Mouse (Mus musculus): ENCODE data around the gene Kif21b.
A peak's percentile ranks its signal among the peaks of the same experiment; 100 is the strongest.

Kif21b gene

DNA sequence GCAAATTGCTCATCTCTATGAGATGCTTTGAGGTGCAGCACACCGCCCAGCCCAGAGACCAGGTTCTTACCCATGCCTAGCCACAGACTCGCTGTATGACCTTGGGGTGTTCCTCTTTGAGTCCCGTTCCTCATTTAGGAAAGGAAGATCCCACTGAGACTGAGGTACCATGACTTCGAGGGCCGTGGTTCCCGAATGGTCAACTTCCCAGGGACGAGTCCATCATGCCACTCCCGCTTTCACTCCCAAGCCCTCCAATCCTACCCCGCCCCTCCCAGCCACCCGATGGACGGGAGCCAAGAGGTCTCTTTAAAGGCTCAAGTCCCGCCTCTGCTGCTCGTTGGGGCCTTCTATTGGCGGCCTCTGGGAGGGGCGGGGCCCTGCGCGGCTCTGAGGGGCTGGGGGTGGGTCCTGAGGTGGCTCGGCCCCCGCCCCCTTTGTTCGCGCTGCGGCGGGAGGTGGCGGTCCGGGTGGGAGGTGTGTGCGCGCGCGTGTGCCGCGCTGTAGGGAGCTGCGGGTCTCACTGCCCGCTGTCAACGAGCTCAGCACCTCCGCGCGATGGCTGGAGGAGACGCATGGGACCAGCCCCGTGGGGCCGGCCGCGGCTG, at the start of gene Kif21b:
Gene Kif21b (plus strand): TSS at position 439 of the 608 bp plus-strand sequence.
- peak; percentile 83 to 87 for DNase-seq

DNA sequence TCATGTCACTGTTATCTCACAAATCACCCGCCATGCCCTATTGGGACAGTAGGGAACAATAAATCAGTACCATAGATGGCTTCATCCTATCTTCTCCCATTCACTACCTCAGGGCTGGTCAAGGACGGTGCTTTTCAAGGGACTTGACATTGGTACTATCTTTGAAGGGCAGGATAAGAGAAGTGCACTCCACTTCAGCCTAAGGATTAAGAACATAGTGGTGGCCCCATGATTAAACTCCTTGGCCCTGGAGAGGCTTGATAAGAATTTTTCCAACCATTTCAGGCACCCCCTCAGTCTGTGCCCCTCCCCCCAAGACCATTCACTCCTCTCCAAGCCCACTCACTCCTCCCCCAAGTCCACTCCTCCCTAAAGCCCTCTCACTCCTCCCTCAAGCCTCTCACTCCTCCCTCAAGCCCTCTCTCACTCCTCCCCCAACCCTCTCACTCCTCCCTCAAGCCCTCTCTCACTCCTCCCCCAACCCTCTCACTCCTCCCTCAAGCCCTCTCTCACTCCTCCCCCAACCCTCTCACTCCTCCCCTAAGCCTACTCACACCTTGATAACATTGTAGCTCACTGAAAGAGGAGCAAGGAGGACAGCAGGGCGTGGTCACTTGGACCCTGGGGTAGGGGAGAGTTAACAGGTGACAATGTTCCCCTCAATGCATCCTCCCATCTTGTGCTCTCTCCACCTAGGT, 45.1 kb upstream of the Kif21b start:
- DNase-seq = no peak

DNA sequence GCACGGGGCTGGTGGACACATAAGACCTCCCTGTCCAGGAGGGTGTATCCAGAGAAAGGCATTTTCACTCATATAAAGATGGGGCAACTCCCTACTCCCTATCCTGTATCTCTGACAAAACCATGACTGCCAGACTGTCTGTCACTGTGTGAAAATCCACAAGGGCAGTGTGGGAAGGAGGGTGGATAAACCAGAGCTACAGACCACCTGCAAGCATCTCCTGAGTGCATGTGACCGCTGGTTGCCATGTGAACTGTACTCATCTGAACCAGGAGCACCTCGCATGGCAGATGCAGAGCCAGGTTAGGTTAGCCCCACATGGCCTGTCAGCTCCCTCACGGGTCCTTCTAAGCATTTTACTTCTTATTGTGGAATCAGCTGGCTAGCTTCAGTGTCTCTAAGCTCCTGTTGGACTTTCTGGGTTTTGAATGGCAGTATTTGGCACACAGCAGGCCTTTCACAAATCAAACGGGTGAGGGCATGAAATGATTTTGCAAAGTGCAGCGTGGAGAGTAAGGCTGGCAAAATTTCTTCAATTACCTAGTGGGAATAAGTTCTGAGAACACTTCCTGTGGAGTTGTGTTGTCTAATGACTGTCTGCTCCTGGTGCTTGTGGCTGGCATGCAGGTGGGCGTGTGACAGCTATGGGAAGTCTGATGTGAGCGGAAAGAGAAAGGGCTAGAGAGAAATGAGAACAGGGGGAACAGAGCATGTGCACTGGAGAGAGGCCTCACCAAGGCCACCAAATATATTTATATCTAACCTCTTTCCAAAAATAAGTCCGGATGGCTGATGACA, 41.6 kb upstream of the Kif21b start:
- no peak for DNase-seq

DNA sequence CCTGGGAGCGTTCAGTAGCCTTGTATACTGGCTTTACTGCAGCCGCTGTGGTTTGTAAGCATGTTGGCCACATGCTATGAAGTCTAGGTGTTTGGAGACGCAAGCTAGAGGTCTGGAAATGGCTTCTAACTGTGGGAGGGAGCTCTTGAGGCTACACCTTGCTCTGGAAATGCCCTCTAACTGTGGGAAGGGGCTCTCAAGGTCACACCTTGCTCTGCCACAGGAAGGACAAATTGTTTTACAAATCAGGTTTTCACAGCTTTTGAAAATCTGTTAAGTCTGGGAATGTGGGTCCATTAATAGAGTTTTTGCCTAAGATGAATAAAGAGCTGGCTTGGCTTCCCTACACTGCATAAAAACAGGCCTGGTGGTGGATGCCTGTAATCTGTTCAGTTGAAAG, 37.5 kb upstream of the Kif21b start:
- no peak for DNase-seq

DNA sequence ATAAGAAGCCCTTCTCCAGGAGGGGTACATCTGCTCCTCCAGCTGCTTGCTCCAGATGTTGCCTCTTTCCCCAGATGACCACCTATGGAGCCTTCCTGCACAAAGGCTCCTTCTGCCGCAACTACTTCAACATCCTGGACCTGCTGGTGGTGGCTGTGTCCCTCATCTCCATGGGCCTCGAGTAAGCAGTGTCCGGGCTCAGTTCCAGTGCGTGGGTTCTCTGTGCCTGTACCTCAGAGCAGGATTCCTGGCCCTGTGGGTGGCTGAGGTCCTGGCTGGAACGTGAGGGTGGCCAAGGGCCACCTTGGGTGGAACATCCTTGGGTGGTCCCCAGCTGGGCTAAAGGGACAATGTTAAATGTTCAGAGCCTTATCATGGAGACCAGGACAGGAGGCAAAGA, 36.4 kb upstream of the Kif21b start:
- no peak for DNase-seq

DNA sequence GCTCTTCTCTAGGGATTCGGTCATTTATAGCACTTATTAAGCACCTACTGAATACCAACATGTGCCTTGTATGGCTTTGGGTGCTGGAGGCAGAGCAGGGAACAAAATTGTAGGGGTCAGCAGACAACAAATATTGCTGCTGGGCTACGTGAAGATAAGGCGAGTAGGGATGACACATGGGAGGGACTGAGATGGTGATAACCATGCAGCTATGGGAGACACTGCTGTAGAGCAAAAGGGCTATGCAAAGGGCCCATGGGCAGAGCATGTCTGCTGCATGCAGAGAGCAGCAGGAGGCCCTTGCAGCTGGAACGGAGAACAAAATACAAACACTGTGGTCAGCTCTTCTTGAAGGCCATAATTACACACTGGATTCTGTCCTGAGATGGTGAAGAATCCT, 29.1 kb upstream of the Kif21b start:
- no peak for DNase-seq

DNA sequence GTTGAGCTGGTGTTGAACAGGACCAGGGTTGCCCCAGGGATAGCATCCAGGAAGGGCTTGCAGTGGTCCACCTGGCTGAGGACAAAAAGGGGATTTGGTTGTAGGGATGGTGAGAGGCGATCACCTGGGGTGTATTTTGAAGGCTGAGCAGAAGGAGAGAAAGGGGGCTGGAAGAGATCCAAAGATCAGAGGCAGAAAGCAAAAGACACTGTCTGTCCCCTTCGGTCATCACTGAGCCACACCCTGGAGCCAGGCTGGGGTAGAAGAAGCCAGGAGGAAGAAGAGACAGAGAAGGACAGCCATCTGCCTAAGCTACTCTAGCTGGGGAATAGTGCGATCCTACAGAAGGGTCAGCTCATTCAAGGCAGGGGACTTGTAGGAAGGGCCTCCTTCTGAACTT, 28.6 kb upstream of the Kif21b start:
- DNase-seq = no peak

DNA sequence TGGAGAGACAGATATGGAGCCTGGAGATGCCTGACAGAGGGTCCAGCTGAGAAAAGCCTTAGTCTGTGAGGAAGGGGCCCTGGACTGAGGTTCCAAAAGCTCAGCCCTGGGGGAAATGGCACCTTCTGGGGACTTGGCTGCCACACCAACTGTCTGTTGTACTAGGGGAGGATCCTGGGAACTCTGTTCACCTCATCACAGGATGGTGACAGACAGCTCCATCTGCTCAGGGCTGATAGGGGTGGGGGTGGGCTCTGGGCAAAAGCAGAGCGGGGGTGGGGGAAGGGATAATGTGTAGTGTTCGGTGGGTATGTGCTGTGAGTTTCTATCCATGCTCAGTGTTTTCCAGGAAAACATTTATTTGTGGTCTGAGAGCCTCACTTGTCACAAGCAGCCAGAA, 28.2 kb upstream of the Kif21b start:
- DNase-seq = no peak

DNA sequence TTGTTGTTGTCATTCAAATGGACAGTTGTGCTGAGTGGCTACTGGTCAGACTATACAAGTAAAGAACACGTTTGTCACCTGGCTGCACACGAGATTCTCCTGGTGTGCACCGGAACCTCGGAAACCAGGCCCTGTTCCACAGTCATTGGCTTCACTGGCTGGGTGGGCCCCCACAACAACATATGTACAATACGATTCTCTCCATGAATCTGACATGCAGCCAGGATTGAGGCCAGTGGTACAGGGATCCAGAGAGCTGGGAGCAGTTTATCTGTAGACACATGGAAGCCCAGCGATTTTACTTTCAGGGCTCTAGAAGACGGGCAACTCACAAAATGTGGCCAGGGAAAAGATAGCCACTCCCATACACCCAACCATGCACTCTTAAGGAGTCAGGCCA, 27.5 kb upstream of the Kif21b start:
- DNase-seq = no peak

DNA sequence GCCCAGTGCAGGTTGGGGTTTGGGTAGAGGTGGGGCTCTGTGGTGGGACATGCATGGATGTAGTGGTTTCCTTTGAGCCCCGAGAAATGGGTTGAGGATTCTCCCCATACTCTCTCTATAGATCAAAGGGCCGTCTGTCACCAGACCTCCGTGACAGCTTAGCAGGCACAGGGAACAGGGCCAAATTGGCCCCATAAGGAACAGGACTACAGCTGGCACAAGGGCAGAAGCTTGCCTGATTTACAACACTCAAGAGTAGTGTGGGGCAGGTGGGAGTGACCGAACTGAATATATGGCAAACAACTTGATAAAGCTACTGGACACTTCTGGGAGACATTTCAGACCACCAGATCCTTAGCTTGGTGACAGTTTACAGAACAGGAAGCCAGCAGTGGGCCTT, 26.4 kb upstream of the Kif21b start:
- no peak for DNase-seq

DNA sequence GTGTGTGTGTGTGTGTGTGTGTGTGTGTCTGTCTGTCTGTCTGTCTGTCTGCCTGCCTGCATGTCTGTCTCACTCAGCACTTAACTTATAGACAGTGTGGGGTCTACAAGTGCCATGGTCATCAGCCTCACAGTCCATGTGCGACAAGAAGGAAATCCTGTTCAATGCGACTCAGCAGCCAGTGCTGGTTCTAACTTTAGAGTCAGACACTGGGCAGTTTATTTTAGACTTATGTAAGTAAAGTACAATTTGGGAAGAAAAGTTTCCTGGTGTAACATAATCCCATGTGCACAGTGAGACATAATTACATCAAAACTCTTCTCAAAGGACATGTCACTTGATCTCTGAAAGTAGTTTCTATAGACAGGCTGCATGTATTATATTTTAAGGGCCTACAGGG, 21.7 kb upstream of the Kif21b start:
- no peak for DNase-seq

DNA sequence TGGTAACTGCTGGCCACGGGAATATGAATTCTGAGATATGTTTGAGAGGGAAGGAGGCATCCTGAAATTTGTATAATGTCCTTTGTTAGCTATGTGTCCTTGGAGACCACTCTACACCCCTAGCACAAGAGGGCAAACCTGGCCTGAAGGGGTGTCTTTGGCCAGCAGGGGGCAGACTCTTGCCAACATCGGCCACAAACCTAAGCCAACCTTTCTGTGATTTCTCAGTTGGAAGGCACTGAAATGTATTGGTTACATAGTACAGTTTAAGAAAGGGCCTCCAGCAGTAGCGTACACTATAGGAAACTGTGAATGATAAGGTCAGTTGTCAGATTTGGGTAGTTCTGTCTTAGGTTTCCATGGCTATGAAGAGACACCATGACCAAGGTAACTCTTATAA, 15.0 kb upstream of the Kif21b start:
- DNase-seq = peak; percentile 37 to 52

DNA sequence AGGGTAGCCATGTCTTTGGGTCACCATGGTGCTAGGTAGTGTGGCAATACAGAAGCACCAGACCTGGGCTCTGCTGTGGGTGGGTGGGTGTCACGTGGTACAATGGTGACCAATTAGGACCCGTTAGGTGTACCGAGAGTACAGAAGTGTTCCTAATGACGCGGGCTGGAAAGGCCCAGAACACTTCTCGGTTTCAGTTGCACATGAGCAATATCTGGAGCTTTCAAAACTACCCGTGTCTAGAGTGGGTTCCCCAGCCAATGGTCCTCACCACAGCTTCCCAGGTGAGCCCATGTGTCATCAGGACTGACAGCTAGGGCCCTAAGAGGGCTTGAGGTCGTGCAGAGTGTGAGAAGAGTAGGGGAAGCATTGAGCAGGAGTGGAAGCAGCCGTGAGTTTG, 14.1 kb upstream of the Kif21b start:
- no peak for DNase-seq

DNA sequence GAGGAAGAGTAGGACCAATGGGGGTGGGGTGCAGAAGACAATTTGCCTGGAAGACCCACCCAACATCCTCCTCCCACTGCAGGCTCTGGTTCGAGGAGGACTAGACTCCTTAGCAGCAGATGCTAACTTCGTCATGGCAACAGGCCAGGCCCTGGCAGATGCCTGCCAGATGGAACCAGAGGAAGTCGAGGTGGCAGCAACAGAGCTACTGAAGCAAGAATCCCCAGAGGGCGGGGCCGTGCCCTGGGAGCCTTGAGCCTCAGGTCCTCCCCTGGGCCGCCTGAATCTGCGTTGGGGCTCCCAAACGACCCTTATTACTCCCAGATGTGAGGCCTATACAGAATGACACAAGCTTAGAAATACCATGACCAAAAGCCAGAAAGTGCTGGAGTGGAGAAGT, 12.3 kb upstream of the Kif21b start:
- DNase-seq = no peak

DNA sequence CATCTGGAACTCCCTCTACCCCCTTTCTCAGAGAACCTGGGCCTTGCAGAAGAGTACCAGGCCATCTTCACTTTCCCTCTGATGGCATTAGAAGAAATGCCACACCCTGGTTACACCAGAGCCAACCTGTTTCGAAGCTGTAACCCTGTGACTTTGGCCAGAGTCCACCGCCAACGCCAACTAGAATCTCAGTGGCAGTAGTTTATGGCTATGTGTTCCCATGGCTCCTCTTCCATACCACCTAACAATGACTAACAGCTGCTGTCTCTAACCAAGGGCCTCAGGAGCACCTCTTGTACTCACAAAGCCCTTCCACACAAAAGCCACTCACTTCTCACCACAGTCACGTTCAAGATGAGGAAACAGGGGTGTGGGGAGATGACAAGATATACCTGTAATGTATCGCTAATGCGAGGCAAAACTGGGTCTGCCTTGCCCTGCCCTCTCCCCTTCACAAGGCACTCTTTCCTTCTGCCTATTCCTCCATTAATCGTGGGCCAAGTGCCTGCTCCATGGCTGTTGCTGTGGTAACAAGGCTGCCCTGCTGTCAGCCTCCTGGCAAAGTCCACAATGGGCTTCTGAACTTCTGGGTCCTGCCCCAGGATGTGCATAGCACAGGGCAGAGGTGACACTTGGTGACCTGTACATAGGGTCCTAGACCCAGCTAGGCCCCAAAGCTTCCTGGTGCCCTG, 11.5 kb upstream of the Kif21b start:
- DNase-seq = no peak

DNA sequence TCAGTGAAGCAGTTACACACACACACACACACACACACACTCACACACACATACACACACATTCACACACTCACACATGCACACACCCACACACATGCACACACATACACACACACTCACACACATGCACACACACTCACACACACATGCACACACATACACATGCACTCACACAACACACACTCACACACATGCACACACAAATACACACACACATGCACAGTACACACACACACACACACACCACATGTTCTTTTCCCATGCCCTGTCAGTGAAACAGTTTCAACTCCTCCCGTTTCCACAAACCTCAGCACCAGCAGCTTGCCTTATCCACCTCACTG, 11.0 kb upstream of the Kif21b start:
- DNase-seq = no peak

DNA sequence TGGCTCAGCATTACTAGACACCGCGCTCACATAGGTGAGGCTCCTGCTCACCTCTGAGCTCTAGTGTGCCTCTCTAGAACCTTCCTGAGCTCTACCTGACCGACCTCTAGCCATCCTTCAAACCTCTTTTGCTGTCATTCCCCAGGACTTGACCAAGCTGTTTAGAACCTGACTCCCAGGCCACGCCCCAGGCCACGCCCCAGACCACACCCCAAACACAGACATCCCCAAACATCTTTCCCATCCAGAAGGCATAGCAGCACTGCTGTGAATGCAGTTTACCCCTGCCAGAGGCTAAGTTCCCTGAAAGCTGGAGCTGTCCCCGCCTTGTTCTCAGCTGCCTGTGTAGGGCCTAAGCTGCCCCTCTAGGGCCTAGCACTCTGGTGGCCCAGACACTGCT, 10.4 kb upstream of the Kif21b start:
- no peak for DNase-seq

DNA sequence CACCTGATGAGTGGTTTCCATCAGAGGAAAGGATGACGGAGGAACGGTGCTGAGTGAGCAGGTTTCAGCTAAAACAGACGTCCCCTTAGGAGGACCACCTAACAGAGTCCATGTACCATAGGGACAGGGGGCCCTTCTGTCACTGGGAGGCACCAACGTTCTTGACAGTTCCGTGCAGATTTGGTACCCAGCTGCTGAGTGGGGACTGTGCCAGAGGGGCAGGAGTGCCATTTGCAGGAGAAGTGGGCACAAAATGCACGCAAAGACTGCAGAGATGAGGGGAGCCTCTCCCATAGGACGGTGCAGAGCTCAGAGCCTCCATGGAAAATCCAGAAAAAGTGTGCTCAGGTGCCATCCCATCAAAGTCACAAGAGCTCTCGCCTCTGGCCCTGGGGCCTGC, 9.2 kb upstream of the Kif21b start:
- DNase-seq = no peak

DNA sequence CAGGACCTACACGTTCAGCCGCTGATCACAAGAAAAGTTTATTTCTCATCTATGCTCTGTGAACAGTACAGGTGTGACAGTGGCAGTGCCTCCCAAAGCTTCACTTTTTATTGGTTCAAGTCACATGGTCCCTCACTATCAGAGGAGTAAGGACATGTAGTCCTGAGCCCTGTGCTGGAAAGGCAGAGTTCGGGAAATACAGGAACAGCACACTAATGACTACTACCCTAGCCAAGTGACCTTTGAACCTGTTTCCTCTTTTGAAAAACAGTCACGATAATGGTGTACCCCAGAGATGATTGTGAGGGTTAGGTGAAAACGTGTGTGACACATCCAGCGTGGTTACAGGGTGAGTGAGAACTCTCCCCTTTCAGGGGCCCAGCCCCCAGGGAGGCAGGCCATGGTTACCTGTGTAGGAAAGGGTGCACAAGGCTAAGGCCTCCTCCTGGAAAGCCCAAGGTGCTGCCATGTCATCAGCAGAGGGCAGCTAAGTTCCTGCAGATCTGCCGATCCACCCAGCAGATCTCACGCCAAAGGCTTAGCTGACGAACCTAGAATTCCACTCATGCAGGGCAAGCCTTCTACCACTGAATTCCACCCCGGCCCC, 4.9 kb upstream of the Kif21b start:
- no peak for DNase-seq

DNA sequence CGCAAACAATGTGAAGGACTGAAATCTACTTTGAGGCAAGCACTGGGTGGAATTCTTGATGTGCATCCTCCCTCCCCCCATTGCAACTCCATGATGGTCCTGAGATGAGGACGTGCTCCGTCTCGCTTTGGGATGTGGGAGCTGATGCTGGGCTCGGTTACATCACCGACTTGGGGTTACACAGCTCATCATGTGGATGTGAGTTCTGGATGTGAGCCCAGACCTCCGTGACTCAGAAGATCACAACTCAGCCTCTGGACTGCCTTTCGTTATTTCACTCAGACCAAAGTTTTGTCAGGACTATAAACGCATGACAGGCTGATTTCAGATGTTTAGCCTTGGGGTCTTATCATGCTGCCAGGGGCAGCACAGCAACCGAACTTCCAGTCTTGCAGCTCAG, 4.3 kb upstream of the Kif21b start:
- DNase-seq = no peak

DNA sequence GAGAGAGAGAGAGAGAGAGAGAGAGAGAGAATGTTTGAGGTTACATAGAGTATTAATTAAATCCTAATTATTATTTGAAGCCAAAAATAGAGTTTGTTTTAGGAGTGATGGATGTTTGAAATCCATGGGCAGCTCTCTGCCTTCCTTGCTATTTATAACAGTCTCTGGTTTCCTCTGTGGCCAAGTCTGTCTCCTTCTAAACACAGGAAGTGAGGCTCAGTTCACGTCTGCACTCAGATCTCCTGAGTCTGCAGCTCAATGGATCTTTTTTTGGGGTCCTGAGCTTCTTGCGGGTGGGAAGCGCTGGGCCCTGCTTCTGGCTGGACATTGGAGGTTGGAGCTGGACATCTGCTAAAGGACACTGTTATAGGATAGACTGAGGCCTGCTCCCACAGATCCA, 3.3 kb upstream of the Kif21b start:
- no peak for DNase-seq

DNA sequence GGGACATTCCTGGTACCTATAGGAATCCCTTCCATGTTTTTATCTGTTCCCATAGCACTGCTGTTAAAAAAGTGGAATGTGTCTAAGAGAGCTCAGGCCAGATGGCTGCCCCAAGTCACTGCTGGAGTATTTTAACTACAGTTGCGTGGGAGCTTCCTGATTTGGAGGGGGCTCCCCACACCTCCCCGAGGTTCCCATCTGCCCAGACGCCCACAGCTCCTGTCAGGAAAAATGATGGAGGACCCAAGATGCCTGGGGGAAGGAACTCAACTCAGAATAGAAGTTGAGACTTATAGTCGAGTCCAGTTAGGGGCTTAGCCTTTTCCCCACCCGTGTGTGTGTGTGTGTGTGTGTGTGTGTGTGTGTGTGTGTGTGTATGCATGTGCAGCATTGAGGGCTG, 2.8 kb upstream of the Kif21b start:
- DNase-seq = no peak

DNA sequence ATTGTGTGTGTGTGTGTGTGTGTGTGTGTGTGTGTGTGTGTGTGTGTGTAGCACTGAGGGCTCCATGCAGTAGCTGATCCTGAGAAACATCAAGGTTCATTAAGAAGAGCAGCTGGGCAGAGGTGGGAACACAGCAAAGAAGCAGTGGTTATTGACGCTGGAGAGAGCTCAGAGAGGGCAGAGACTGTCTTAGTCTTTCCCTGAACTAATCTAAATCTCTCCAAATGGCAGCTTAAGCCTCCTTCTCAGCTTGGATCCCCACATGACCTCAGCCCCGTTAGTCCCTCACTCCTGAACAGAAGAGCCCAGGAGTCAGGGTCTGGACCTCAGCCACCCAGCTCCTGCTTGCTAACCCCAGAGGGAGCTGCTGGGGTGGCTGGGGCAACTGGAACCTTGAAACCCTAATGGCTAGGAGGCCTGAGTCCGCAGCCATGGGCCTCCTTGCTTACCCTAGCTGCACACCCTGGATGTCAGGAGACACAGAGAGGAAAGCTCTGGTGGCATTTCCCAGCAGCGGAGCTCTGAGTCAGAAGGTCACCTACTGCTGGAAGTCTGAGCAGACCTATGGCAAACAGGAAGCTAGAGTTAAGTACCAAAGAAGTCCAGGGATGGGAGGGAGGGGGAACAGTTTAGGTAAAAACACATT, 2.1 kb upstream of the Kif21b start:
- no peak for DNase-seq

Measured in cerebellum, adult 18-20 months (tissue).